Mouse (Mus musculus) thymus, adult 2 months (tissue): ENCODE data around the gene Defb43.

Experiments
- CTCF ChIP-seq: fragments of 200-500 bp; IDR thresholded peaks from 2 replicates; pipeline ENCODE4 v1.5.1; 2012; ENCODE audit warnings: mild to moderate bottlenecking, control low read depth, low read length, moderate library complexity, borderline replicate concordance; ENCODE audit not compliant: control insufficient read depth, poor library complexity, insufficient read depth; ENCODE audit errors: extremely low read depth
- POLR2A ChIP-seq: fragments of 200-500 bp; IDR thresholded peaks from 2 replicates; pipeline ENCODE4 v1.6.1; 2012; ENCODE audit warnings: mild to moderate bottlenecking, low read length, control low read depth, moderate library complexity; ENCODE audit not compliant: control insufficient read depth, poor library complexity, insufficient read depth; ENCODE audit errors: extremely low read depth

DNA sequence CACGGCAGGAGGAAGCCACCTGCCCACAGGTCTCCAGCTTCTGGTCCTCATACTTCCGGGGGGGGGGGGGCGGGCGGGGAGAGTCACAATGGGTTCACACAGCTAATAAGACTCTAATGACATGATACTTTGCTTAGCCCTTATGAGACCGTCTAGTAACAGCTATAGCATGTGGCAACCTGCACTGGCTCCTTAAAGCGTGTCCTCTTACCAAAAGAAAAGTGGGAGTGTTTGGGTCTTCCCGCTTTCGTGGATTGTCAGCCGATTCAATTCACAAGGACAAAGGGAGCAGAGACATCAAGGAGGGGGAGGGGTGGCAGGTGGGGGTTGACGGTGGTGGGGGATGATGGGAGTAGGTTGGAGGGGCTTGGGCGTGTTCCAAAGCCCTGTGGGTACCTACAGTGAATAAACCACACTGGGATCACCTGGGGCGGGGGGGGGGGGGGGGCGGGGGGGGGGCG, 38.4 kb downstream of the Defb43 start, which contains the start of gene Defb30:
- TF ChIP-seq CTCF (no peak), POLR2A (no peak)
